Mouse (Mus musculus) gonadal fat pad, adult 2 months (tissue): ENCODE data around the gene E130308A19Rik. TPM values are rescaled to one million over a fixed set of nuclear protein-coding genes. Genes with fewer than 3 reads are reported as not detected.

Source experiments
- polyA plus RNA-seq: library from polyadenylated mRNA; depleted of rRNA; stranded (reverse); fragments of >200 nt; gene quantifications from 2 replicates; pipeline ENCODE4 v1.2.3, GENCODE M21; 2012; rRNA removed

The E130308A19Rik gene
- polyA plus RNA-seq, 1 experiment = 8.4 TPM

Other genes with a start within 250 kb of the E130308A19Rik start
- gene Susd1, start 187.6 kb upstream of the E130308A19Rik start, polyA plus RNA-seq = 22.4 and 23.3 TPM in 2 replicates
- gene Ptbp3, start 76.8 kb upstream of the E130308A19Rik start, polyA plus RNA-seq = 66.1 and 69.6 TPM in 2 replicates
- gene Hsdl2, start 44.6 kb upstream of the E130308A19Rik start, polyA plus RNA-seq = 30.5 and 45.7 TPM in 2 replicates
- gene Inip, start 175.4 kb downstream of the E130308A19Rik start, polyA plus RNA-seq = 7.6 and 7.9 TPM in 2 replicates
- gene Snx30, start 179.6 kb downstream of the E130308A19Rik start, polyA plus RNA-seq = 6.2 and 7.0 TPM in 2 replicates